Mouse (Mus musculus): Measurements from ENCODE around the gene Ighmbp2.

DNA sequence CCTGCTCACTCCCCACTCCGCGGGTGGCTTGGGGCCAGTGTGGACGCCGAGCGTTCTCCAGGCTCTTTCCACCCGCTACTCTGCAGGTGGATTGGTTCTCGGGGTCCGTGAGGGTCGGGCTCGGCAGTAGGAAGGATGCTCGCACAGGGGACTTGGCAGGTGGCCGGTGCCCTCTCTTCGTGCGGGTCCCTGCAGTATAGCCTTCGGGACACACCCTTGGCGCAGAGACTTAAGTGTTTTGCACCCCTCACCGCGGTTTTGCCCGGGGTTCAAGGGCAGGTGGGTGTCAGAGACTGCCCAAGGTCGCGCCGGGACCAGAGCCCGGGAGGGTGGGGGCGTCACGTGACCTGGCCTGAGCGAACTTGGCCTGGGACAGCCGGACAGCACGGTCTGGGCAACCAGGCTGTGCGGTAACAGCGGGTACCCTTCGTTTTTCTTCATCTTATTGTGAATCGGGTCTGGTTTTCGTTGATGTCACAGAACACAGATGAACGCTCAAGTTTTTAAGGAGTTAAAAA, 41.0 kb upstream of the Ighmbp2 start:
- no peak for TF ChIP-seq CTCF (IDR thresholded peaks at IDR 0.05)
- TF ChIP-seq POLR2A (IDR thresholded peaks at IDR 0.05; ENCODE audit: insufficient read depth, low read depth, low read length), result peak; percentile 54; the same call in 1 of the 2 replicates
- no peak for TF ChIP-seq EP300 (IDR thresholded peaks at IDR 0.05; ENCODE audit: insufficient read depth, low read depth, low read length)

Measured in heart, adult 2 months (tissue).